Mouse (Mus musculus) adrenal gland, postnatal 4 days (tissue): Measurements from ENCODE around the gene 4930404N11Rik. TPM values are rescaled to one million over a fixed set of nuclear protein-coding genes. Genes with fewer than 3 reads are reported as not detected.

Experiments used
- DNase-seq, 2 experiments: peaks; one replicate each; pipeline ENCODE4 v3.0.0; 2021 to 2022; ENCODE audit warnings: low spot score in 2 of 2, mixed read lengths in 2 of 2
- total RNA-seq, 2 experiments: library from RNA; stranded (reverse); gene quantifications; 2 replicates each; pipeline ENCODE4 v1.2.3; 2021

4930404N11Rik gene
- total RNA-seq, 2 experiments from 2014 or later, result 6.3 to 8.2 TPM

- peak; percentile 93 to 99 for DNase-seq
These were observed 18.4 kb upstream of the 4930404N11Rik start, which contains the start of the genes Dohh and Gm48551 for GRCm38 (mm10) chr10:81383802-81384604. Gene Dohh, plus strand, starts transcription at chr10:81384428. Gene Gm48551, plus strand, starts transcription at chr10:81384466.

GRCm38 (mm10) chr10:81382039-81382438 lies 16.4 kb upstream of the 4930404N11Rik start:
- no peak for DNase-seq

- DNase-seq, result no peak
These were observed 14.3 kb upstream of the 4930404N11Rik start for GRCm38 (mm10) chr10:81379809-81380378.

- DNase-seq, result no peak
These were observed 13.6 kb upstream of the 4930404N11Rik start for GRCm38 (mm10) chr10:81379183-81379553.

GRCm38 (mm10) chr10:81378553-81379182 lies 13.1 kb upstream of the 4930404N11Rik start:
- peak in 1 of 2 experiments; percentile 100 for DNase-seq

- peak in 1 of 2 experiments; percentile 99 for DNase-seq
These were observed 12.4 kb upstream of the 4930404N11Rik start, which contains the start of gene Fzr1 for GRCm38 (mm10) chr10:81377793-81378552. Gene Fzr1, minus strand, starts transcription at chr10:81378516.

- DNase-seq, result no peak
These were observed 11.7 kb upstream of the 4930404N11Rik start for GRCm38 (mm10) chr10:81377362-81377664.

- no peak for DNase-seq
These were observed 11.1 kb upstream of the 4930404N11Rik start for GRCm38 (mm10) chr10:81376561-81377361.

- no peak for DNase-seq
These were observed 9.7 kb upstream of the 4930404N11Rik start for GRCm38 (mm10) chr10:81375322-81375721.

- no peak for DNase-seq
These were observed 1.5 kb upstream of the 4930404N11Rik start for GRCm38 (mm10) chr10:81367207-81367495.

GRCm38 (mm10) chr10:81366477-81367206 lies 1.0 kb upstream of the 4930404N11Rik start:
- DNase-seq, result no peak

GRCm38 (mm10) chr10:81365073-81365472 lies 543 bp downstream of the 4930404N11Rik start:
- no peak for DNase-seq

- no peak for DNase-seq
These were observed 950 bp downstream of the 4930404N11Rik start for GRCm38 (mm10) chr10:81364666-81365065.

GRCm38 (mm10) chr10:81363436-81364346 lies 1.9 kb downstream of the 4930404N11Rik start:
- no peak for DNase-seq

- no peak for DNase-seq
These were observed 3.2 kb downstream of the 4930404N11Rik start for GRCm38 (mm10) chr10:81362336-81362949.

GRCm38 (mm10) chr10:81360721-81361120 lies 4.9 kb downstream of the 4930404N11Rik start:
- no peak for DNase-seq

GRCm38 (mm10) chr10:81358841-81359240 lies 6.8 kb downstream of the 4930404N11Rik start:
- DNase-seq, result no peak

- no peak for DNase-seq
These were observed 7.4 kb downstream of the 4930404N11Rik start for GRCm38 (mm10) chr10:81358209-81358608.
